Mouse (Mus musculus) layer of hippocampus, postnatal 36 days (tissue): ENCODE results near the gene Cd101. TPM values are rescaled to one million over a fixed set of nuclear protein-coding genes. Genes with fewer than 3 reads are reported as not detected.

Experiments used
- DNase-seq, 2 experiments: peaks; one replicate each; pipeline ENCODE4 v3.0.0; 2022
- total RNA-seq, 2 experiments: library from RNA; stranded (reverse); gene quantifications; 2 replicates each; pipeline ENCODE4 v1.2.3; 2021

The Cd101 gene
- total RNA-seq, 2 experiments from 2014 or later = 0.25 to 0.48 TPM

GRCm38 (mm10) chr3:101003575-101004356 is 25.6 kb downstream of the Cd101 start:
- no peak for DNase-seq

GRCm38 (mm10) chr3:100999732-101000131 is 29.6 kb downstream of the Cd101 start:
- no peak for DNase-seq

- peak; percentile 43 to 48 for DNase-seq
Measured at GRCm38 (mm10) chr3:100998904-100999340, 30.4 kb downstream of the Cd101 start.

- no peak for DNase-seq
Measured at GRCm38 (mm10) chr3:100997785-100998570, 31.4 kb downstream of the Cd101 start.

GRCm38 (mm10) chr3:100994252-100994651 is 35.1 kb downstream of the Cd101 start:
- no peak for DNase-seq

- DNase-seq = no peak
Measured at GRCm38 (mm10) chr3:100993718-100994117, 35.6 kb downstream of the Cd101 start.

GRCm38 (mm10) chr3:100993158-100993557 is 36.2 kb downstream of the Cd101 start:
- DNase-seq = no peak

- no peak for DNase-seq
Measured at GRCm38 (mm10) chr3:100990231-100990630, 39.1 kb downstream of the Cd101 start.

GRCm38 (mm10) chr3:100989417-100989816 is 39.9 kb downstream of the Cd101 start:
- DNase-seq = no peak

- DNase-seq = no peak
Measured at GRCm38 (mm10) chr3:100979290-100979689, 50.1 kb downstream of the Cd101 start.

- DNase-seq = no peak
Measured at GRCm38 (mm10) chr3:100973906-100974305, 55.5 kb downstream of the Cd101 start.

GRCm38 (mm10) chr3:100969176-100969917 is 60.0 kb downstream of the Cd101 start, which contains the start of gene Ttf2:
Gene Ttf2 (minus strand): TSS chr3:100969663.
- peak; percentile 86 to 87 for DNase-seq

- peak; percentile 46 to 53 for DNase-seq
Measured at GRCm38 (mm10) chr3:100963849-100964542, 65.4 kb downstream of the Cd101 start.

- no peak for DNase-seq
Measured at GRCm38 (mm10) chr3:100961501-100961900, 67.9 kb downstream of the Cd101 start.

GRCm38 (mm10) chr3:100961007-100961406 is 68.3 kb downstream of the Cd101 start:
- no peak for DNase-seq

GRCm38 (mm10) chr3:100954616-100955015 is 74.7 kb downstream of the Cd101 start:
- no peak for DNase-seq

- no peak for DNase-seq
Measured at GRCm38 (mm10) chr3:100951531-100951930, 77.8 kb downstream of the Cd101 start.

- no peak for DNase-seq
Measured at GRCm38 (mm10) chr3:100947286-100947685, 82.1 kb downstream of the Cd101 start.
